Mouse (Mus musculus) intestine, embryonic 14.5 days (tissue): Measurements from ENCODE around the gene Tekt3. TPM values are rescaled to one million over a fixed set of nuclear protein-coding genes. Genes with fewer than 3 reads are reported as not detected.

Experiments used
- ATAC-seq: fragments of 200-750 bp; cut with Nextera tagmentation; replicated peaks from 2 replicates; pipeline ENCODE4 v1.8.0; 2017; ENCODE audit warnings: low read depth, moderate number of reproducible peaks, moderate TSS enrichment, moderate library complexity; ENCODE audit not compliant: low FRiP score, low TSS enrichment
- DNase-seq: peaks from one replicate; pipeline ENCODE4 v3.0.0-alpha.2; 2018; ENCODE audit warnings: low spot score
- H3K27ac ChIP-seq: fragments of 300-500 bp; sonication (generic); 2 replicates; pipeline ENCODE4 v1.5.1; 2014; ENCODE audit warnings: low read depth, mild to moderate bottlenecking, control low read depth
- H3K27me3 ChIP-seq: fragments of 300-500 bp; sonication (generic); replicated peaks from 2 replicates; pipeline ENCODE4 v1.6.1; 2014; ENCODE audit warnings: low read length, control low read depth; ENCODE audit not compliant: control insufficient read depth, insufficient read depth
- H3K36me3 ChIP-seq: fragments of 300-500 bp; sonication (generic); 2 replicates; pipeline ENCODE4 v1.6.1; 2014; ENCODE audit warnings: low read length, control low read depth; ENCODE audit not compliant: control insufficient read depth, insufficient read depth
- H3K4me1 ChIP-seq: fragments of 300-500 bp; sonication (generic); replicated peaks from 2 replicates; pipeline ENCODE4 v1.6.1; 2014; ENCODE audit warnings: low read length, control low read depth, mixed read lengths; ENCODE audit not compliant: control insufficient read depth, insufficient read depth
- H3K4me2 ChIP-seq: fragments of 300-500 bp; sonication (generic); 2 replicates; pipeline ENCODE4 v1.6.1; 2014; ENCODE audit warnings: low read length
- H3K4me3 ChIP-seq: fragments of 300-500 bp; sonication (generic); 2 replicates; pipeline ENCODE4 v1.5.1; 2014; ENCODE audit warnings: low read depth, low read length, control low read depth, mixed read lengths
- H3K9ac ChIP-seq: fragments of 300-500 bp; sonication (generic); 2 replicates; pipeline ENCODE4 v1.6.1; 2014; ENCODE audit warnings: mild to moderate bottlenecking, low read length
- H3K9me3 ChIP-seq: fragments of 300-500 bp; sonication (generic); 2 replicates; pipeline ENCODE4 v1.6.1; 2016; ENCODE audit warnings: low read length, control low read depth; ENCODE audit not compliant: control insufficient read depth
- WGBS: fragments of 180-500 bp; shearing (Covaris S2); extraction: QIAGEN DNeasy Blood & Tissue Kit; methylation state at CpG from one replicate; pipeline ENCODE4 v1.1.7; 2014; 5-methylcytosine and 5-hydroxymethylcytosine counted together
- polyA plus RNA-seq: library from polyadenylated mRNA; unstranded; fragments of >200 nt; fragmentation: Nextera tagmentation; extraction: Ambion mirVana; gene quantifications from 2 replicates; pipeline ENCODE4 v1.2.1, GENCODE M21; 2014

The Tekt3 gene
- polyA plus RNA-seq, 1 experiment from 2014 or later, result not detected

GRCm38 (mm10) chr11:63136836-63137416 lies 75.5 kb downstream of the Tekt3 start:
- H3K36me3 ChIP-seq, result peaks cover 28% of the 10 kb centered on the region
- no peaks in the 10 kb centered on the region for H3K9me3 ChIP-seq
- peaks cover 7% of the 10 kb centered on the region for H3K4me1 ChIP-seq
- DNase-seq (no peak), ATAC-seq (no peak)
- H3K9ac ChIP-seq, result no peak overlapping the region
- no peak overlapping the region for H3K4me2 ChIP-seq
- H3K27ac ChIP-seq, result no peak overlapping the region
- WGBS, result 76% methylated on average over 4 of the region's 4 CpGs
- no peak overlapping the region for H3K4me3 ChIP-seq
- H3K27me3 ChIP-seq, result 0 out of 2 replicates have a peak, but pooled peaks cover 8% of the 10 kb centered on the region

- Histone ChIP-seq H3K9ac (no peak overlapping the region), H3K36me3 (peaks cover 26% of the 10 kb centered on the region), H3K4me1 (peaks cover 5% of the 10 kb centered on the region), H3K9me3 (no peaks in the 10 kb centered on the region), H3K27ac (no peak overlapping the region), H3K4me3 (no peak overlapping the region), H3K27me3 (0 out of 2 replicates have a peak, but pooled peaks cover 2% of the 10 kb centered on the region), H3K4me2 (no peak overlapping the region)
- DNase-seq, result no peak
- no peak for ATAC-seq
- WGBS, result 53% methylated on average over 3 of the region's 3 CpGs
Measured at GRCm38 (mm10) chr11:63138739-63139138, 77.3 kb downstream of the Tekt3 start.

- DNase-seq, result no peak
- ATAC-seq, result no peak
- H3K4me3 ChIP-seq, result no peak overlapping the region
- no peak overlapping the region for H3K4me2 ChIP-seq
- no peaks in the 10 kb centered on the region for H3K4me1 ChIP-seq
- no peak overlapping the region for H3K27ac ChIP-seq
- H3K9ac ChIP-seq, result no peak overlapping the region
- no peaks in the 10 kb centered on the region for H3K9me3 ChIP-seq
- WGBS, result 88% methylated on average over 5 of the region's 5 CpGs
- peaks cover 25% of the 10 kb centered on the region for H3K36me3 ChIP-seq
- H3K27me3 ChIP-seq, result no peaks in the 10 kb centered on the region
Measured at GRCm38 (mm10) chr11:63142311-63142710, 80.9 kb downstream of the Tekt3 start.

GRCm38 (mm10) chr11:63142816-63143215 lies 81.4 kb downstream of the Tekt3 start:
- no peaks in the 10 kb centered on the region for H3K4me1 ChIP-seq
- no peak overlapping the region for H3K4me2 ChIP-seq
- H3K36me3 ChIP-seq, result peaks cover 22% of the 10 kb centered on the region
- DNase-seq, result no peak
- no peak overlapping the region for H3K9ac ChIP-seq
- H3K4me3 ChIP-seq, result no peak overlapping the region
- ATAC-seq, result no peak
- WGBS, result 78% methylated on average over 4 of the region's 4 CpGs
- H3K27me3 ChIP-seq, result no peaks in the 10 kb centered on the region
- no peaks in the 10 kb centered on the region for H3K9me3 ChIP-seq
- H3K27ac ChIP-seq, result no peak overlapping the region

- no peak overlapping the region for H3K4me3 ChIP-seq
- no peak for DNase-seq
- 72% methylated on average over 8 of the region's 8 CpGs for WGBS
- no peak overlapping the region for H3K27ac ChIP-seq
- no peaks in the 10 kb centered on the region for H3K27me3 ChIP-seq
- H3K9ac ChIP-seq, result no peak overlapping the region
- H3K4me2 ChIP-seq, result no peak overlapping the region
- H3K9me3 ChIP-seq, result no peaks in the 10 kb centered on the region
- H3K36me3 ChIP-seq, result peaks cover 21% of the 10 kb centered on the region
- ATAC-seq, result no peak
- no peaks in the 10 kb centered on the region for H3K4me1 ChIP-seq
Measured at GRCm38 (mm10) chr11:63143486-63143885, 82.0 kb downstream of the Tekt3 start.

Other genes starting within 250 kb of the Tekt3 start
- 13.1 and 14.4 TPM in 2 replicates for gene Trim16, start 241.4 kb upstream of the Tekt3 start, polyA plus RNA-seq
- gene Fbxw10, start 214.6 kb upstream of the Tekt3 start, polyA plus RNA-seq, result 0.26 and 0.55 TPM in 2 replicates
- gene Tvp23b, start 182.2 kb upstream of the Tekt3 start, polyA plus RNA-seq, result 59.3 and 61.8 TPM in 2 replicates
- gene Cdrt4, start 110.5 kb upstream of the Tekt3 start, polyA plus RNA-seq, result 0.35 TPM in 1 of 2 replicates, not detected in the other
- gene Pmp22, start 67.3 kb downstream of the Tekt3 start, polyA plus RNA-seq, result 120 and 133 TPM in 2 replicates